Mouse (Mus musculus): ENCODE data around the gene Hoxa4.

Gene Hoxa4

GRCm38 (mm10) chr6:52216691-52217458 lies 25.3 kb upstream of the Hoxa4 start:
- DNase-seq (ENCODE audit: low spot score in 2 of 2) = no peak

- no peak for DNase-seq (ENCODE audit: low spot score in 2 of 2)
Measured at GRCm38 (mm10) chr6:52215771-52216535, 24.4 kb upstream of the Hoxa4 start.

GRCm38 (mm10) chr6:52215070-52215469 lies 23.5 kb upstream of the Hoxa4 start:
- DNase-seq (ENCODE audit: low spot score in 2 of 2) = no peak

GRCm38 (mm10) chr6:52214271-52214670 lies 22.7 kb upstream of the Hoxa4 start:
- no peak for DNase-seq (ENCODE audit: low spot score in 2 of 2)

GRCm38 (mm10) chr6:52213119-52213986 lies 21.8 kb upstream of the Hoxa4 start, which contains the start of the genes Hoxa3 and Gm28308:
Gene Hoxa3 (minus strand): TSS chr6:52213336.
Gene Gm28308 (minus strand): TSS chr6:52213339.
- no peak for DNase-seq (ENCODE audit: low spot score in 2 of 2)

- no peak for DNase-seq (ENCODE audit: low spot score in 2 of 2)
Measured at GRCm38 (mm10) chr6:52212556-52213118, 21.1 kb upstream of the Hoxa4 start.

- DNase-seq (ENCODE audit: low spot score in 2 of 2) = no peak
Measured at GRCm38 (mm10) chr6:52211961-52212360, 20.4 kb upstream of the Hoxa4 start.

GRCm38 (mm10) chr6:52211170-52211935 lies 19.8 kb upstream of the Hoxa4 start:
- peak in 1 of 2 experiments; percentile 23 for DNase-seq (ENCODE audit: low spot score in 2 of 2)

GRCm38 (mm10) chr6:52209685-52210046 lies 18.1 kb upstream of the Hoxa4 start:
- no peak for DNase-seq (ENCODE audit: low spot score in 2 of 2)

GRCm38 (mm10) chr6:52208868-52209684 lies 17.5 kb upstream of the Hoxa4 start:
- DNase-seq (ENCODE audit: low spot score in 2 of 2) = no peak

- DNase-seq (ENCODE audit: low spot score in 2 of 2) = no peak
Measured at GRCm38 (mm10) chr6:52208072-52208867, 16.7 kb upstream of the Hoxa4 start, which contains the start of gene Hoxa6. Gene Hoxa6 (minus strand): TSS chr6:52208722.

GRCm38 (mm10) chr6:52207684-52207976 lies 16.1 kb upstream of the Hoxa4 start:
- DNase-seq (ENCODE audit: low spot score in 2 of 2) = no peak

- no peak for DNase-seq (ENCODE audit: low spot score in 2 of 2)
Measured at GRCm38 (mm10) chr6:52206882-52207683, 15.5 kb upstream of the Hoxa4 start.

GRCm38 (mm10) chr6:52205638-52206621 lies 14.4 kb upstream of the Hoxa4 start:
- DNase-seq (ENCODE audit: low spot score in 2 of 2) = no peak

GRCm38 (mm10) chr6:52205221-52205620 lies 13.7 kb upstream of the Hoxa4 start:
- no peak for DNase-seq (ENCODE audit: low spot score in 2 of 2)

GRCm38 (mm10) chr6:52204050-52204752 lies 12.6 kb upstream of the Hoxa4 start, which contains the start of gene Hoxa5:
Gene Hoxa5 (minus strand): TSS chr6:52204587.
- DNase-seq (ENCODE audit: low spot score in 2 of 2) = no peak
